Mouse (Mus musculus): ENCODE data around the gene Vmn2r8. TPM values are rescaled to one million over a fixed set of nuclear protein-coding genes. Genes with fewer than 3 reads are reported as not detected.

Vmn2r8 gene
- not detected for polyA plus RNA-seq (2014; fragmentation: Illumina TruSeq; extraction: RNeasy Lipid Tissue Mini Kit (QIAGEN cat#74804); ENCODE audit: low read depth, low replicate concordance)

DNA sequence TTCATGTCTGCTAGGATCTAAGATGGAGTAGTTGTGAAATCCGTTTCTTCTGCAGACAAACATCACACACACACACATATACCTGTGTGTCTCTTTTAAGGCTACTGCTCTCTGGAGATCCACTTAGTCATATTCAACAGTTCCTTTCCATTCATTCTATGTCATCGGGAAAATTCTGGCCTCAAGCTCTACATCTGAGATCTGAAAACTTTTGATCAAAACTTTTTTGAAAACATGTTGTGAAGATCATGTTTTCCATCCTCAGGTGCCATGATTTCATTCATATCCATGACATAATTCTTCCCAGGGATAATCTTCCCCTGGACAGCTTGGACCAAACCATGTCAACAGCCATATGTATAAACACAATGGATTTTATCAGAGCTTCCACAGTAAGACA is at the start of gene Vmn2r8:
Gene Vmn2r8, minus strand, starts transcription at position 101 of the 400 bp plus-strand sequence.

DNA sequence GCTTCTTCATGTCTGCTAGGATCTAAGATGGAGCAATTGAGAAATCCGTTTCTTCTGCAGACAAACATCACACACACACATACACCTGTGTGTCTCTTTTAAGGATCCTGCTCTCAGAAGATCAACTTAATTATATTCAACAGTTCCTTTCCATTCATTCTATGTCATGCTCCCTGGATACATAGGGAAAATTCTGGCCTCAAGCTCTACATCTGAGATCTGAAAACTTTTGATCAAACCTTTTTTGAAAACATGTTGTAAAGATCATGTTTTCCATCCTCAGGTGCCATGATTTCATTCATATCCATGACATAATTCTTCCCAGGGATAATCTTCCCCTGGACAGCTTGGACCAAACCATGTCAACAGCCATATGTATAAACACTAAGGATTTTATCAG is 43.9 kb upstream of the Vmn2r8 start, which contains the start of gene Vmn2r9:
Gene Vmn2r9, minus strand, starts transcription at position 101 of the 400 bp plus-strand sequence.

DNA sequence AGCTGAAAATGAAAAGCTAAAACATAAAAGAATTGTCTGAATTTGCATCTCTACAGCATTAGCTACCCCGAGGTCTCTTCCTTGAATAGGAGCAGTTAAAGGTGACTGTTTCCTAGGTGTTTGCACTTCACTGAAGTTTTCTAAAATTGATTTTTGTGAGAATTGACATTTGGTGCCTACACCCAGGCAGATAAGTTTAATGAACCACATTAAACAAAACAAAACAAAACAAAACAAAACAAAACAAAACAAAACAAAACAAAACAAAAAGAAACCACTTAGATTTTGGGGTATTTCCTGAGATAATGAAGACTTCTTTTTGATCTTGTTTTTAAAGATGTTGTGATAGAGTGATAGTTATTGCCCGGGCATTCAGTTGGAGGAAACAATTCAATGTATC is 13.4 kb downstream of the Vmn2r8 start, which contains the start of gene Tmed11:
Gene Tmed11, minus strand, starts transcription at position 101 of the 400 bp plus-strand sequence.

DNA sequence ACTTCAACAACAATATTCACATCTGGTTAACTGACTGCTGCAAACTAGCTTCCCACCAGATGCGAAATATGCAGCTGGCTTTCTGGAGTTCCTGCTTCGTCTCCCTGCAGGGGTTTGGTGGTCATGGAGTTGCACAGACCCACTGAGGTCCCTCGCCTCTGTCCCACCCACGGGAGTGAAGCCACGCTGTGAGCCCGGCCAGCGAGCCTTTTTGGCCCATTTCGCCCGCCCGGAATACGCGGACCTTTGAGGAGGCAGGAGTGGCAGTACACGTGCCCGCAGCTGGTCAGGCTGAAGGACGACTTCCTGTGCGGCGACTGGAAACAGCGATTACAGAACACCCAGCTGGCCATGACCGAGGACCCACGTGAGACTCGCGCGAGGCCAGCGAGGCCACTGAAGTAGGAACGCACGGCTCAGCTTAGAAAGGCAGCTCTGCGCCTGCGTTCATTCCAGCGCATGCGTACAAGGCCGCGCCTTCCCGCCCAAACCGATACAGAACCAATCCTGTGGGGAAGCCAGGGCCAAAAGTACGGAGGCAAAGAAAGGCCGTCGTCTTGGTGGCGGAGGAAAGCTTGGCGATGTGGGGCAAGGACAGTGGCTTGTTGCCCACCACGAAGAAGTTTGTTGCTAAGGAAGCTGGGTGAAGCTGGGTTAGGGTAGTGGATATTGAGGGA is 33.9 kb downstream of the Vmn2r8 start, which contains the start of gene Rnf212:
Gene Rnf212, minus strand, starts transcription at position 353 of the 677 bp plus-strand sequence.

Other genes starting within 250 kb of the Vmn2r8 start
- gene Gak, start 179.1 kb downstream of the Vmn2r8 start, polyA plus RNA-seq (2014; fragmentation: Illumina TruSeq; extraction: RNeasy Lipid Tissue Mini Kit (QIAGEN cat#74804); ENCODE audit: low read depth, low replicate concordance): 22.1 TPM
- gene Tmem175, start 179.1 kb downstream of the Vmn2r8 start, polyA plus RNA-seq (2014; fragmentation: Illumina TruSeq; extraction: RNeasy Lipid Tissue Mini Kit (QIAGEN cat#74804); ENCODE audit: low read depth, low replicate concordance): 12.9 TPM
- 29.6 TPM for gene Idua, start 148.5 kb downstream of the Vmn2r8 start, polyA plus RNA-seq (2014; fragmentation: Illumina TruSeq; extraction: RNeasy Lipid Tissue Mini Kit (QIAGEN cat#74804); ENCODE audit: low read depth, low replicate concordance)
- gene Dgkq, start 139.2 kb downstream of the Vmn2r8 start, polyA plus RNA-seq (2014; fragmentation: Illumina TruSeq; extraction: RNeasy Lipid Tissue Mini Kit (QIAGEN cat#74804); ENCODE audit: low read depth, low replicate concordance): 11.9 TPM
- gene Slc26a1, start 133.3 kb downstream of the Vmn2r8 start, polyA plus RNA-seq (2014; fragmentation: Illumina TruSeq; extraction: RNeasy Lipid Tissue Mini Kit (QIAGEN cat#74804); ENCODE audit: low read depth, low replicate concordance): not detected
- 18.0 TPM for gene Fgfrl1, start 116.5 kb downstream of the Vmn2r8 start, polyA plus RNA-seq (2014; fragmentation: Illumina TruSeq; extraction: RNeasy Lipid Tissue Mini Kit (QIAGEN cat#74804); ENCODE audit: low read depth, low replicate concordance)
- not detected for gene Rnf212, start 33.9 kb downstream of the Vmn2r8 start, polyA plus RNA-seq (2014; fragmentation: Illumina TruSeq; extraction: RNeasy Lipid Tissue Mini Kit (QIAGEN cat#74804); ENCODE audit: low read depth, low replicate concordance)
- gene Tmed11, start 13.5 kb downstream of the Vmn2r8 start, polyA plus RNA-seq (2014; fragmentation: Illumina TruSeq; extraction: RNeasy Lipid Tissue Mini Kit (QIAGEN cat#74804); ENCODE audit: low read depth, low replicate concordance): not detected
- not detected for gene Vmn2r9, start 43.8 kb upstream of the Vmn2r8 start, polyA plus RNA-seq (2014; fragmentation: Illumina TruSeq; extraction: RNeasy Lipid Tissue Mini Kit (QIAGEN cat#74804); ENCODE audit: low read depth, low replicate concordance)
- not detected for gene Vmn2r10, start 197.7 kb upstream of the Vmn2r8 start, polyA plus RNA-seq (2014; fragmentation: Illumina TruSeq; extraction: RNeasy Lipid Tissue Mini Kit (QIAGEN cat#74804); ENCODE audit: low read depth, low replicate concordance)

All from heart, adult 10 weeks (tissue).